Mouse (Mus musculus) adrenal gland (tissue): ENCODE measurements at regions not wholly inside any gene's neighbourhood (a gene's known extent, or its start where the extent isn't known, plus 50 kb on each side); places are given as distances from the start of the nearest gene placed in this dataset.

Source experiments
- intact Hi-C: fragments of 180-260 bp; cut with DNase I; formaldehyde crosslinking; loops from one replicate; pipeline ENCODE4 v1.15.1; 2025

- intact Hi-C loops: no loop called here
Observed at GRCm38 (mm10) chr11:7371835-7372234, 158.1 kb upstream of the Igfbp3 start.

- intact Hi-C loops: no loop called here
Observed at GRCm38 (mm10) chr11:7361388-7361787, 147.7 kb upstream of the Igfbp3 start.

GRCm38 (mm10) chr11:7348601-7349000 lies 134.9 kb upstream of the Igfbp3 start:
- intact Hi-C loops: no loop called here

- intact Hi-C loops: no loop called here
Observed at GRCm38 (mm10) chr11:7337826-7338225, 124.1 kb upstream of the Igfbp3 start.

DNA sequence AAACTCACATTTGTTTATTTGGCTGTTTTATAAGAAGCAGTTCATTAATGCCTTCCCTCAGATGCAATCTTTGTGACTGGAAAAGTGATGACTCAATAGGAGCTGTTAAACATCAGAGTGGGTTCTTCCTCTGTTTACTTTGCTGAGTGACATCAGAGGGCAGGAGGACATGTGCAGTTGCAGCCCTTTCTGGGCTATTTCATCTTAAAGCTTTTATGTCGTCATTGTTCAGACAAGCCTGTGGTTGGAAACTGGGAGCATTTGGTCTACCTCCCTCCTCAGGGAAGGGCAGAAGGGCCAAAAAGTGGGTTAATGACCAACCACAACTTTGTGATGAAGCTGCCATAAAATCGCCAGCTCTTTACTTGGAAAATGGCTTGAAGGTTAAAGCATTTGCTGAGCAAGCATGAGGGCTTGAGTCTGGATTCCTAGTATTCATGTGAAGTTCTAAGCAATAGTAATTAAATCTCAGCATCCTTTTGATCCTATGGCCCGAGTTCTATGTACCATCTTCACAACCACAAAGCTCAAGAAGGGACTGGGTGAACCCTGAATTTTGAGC lies 103.8 kb upstream of the Igfbp3 start:
- intact Hi-C loops: no loop called here

GRCm38 (mm10) chr11:7296252-7296651 lies 82.5 kb upstream of the Igfbp3 start:
- intact Hi-C loops: no loop called here

- intact Hi-C loops: no loop called here
Observed at GRCm38 (mm10) chr11:7289242-7289938, 75.7 kb upstream of the Igfbp3 start.

DNA sequence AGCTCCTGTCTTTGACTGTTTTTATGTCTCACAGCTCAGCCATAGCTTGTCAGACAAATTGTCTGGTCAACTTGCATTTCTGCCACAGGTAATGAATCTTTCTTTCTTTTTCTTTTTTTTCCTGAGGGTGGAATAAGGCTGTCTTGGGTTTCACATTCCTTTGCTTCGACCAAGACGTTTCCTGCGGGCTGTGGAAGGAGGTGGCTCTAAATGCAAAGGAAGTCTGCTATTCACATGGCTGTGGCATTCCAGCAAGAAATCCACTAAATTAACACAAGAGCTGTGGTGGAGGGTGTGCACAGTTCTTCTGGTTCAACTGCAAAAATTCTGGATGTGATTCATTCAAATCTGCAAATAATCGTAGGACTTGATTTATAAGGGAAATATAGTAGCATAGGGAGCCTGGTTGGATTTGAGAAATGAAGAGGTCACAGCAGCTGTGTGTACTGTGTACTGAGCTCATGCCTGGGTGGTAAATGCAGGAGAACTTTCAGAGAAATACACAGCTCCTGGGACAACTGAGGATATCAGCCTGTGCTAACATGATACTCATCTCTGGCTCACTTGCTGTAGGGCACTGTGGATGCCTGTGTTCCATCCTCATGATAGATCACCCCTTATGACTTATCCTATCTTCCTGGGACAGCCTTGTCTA lies 71.2 kb upstream of the Igfbp3 start:
- intact Hi-C loops: loop anchor here (5.0 kb wide), 1 partner anchor 282 kb away; no protein-coding TSS in a partner anchor

DNA sequence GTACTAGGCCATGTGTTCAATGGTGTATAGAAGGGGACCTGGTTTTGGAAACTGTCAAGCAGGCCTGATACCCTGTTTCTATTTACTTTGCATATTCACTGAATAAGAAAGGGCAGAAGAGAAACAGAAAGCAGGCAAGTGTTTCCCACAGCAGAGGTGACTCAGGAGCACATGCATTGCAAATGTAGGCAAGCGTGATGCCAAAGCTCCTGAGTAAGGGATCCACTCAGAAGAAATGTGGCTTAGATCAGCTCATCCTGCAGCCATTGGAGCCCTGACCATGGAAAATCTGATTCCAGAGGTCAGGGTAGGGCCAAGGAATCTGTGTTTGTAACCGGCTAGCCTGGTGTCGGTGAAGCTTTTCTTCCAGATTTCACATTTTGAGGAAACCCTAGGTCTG lies 69.3 kb upstream of the Igfbp3 start:
- intact Hi-C loops: loop anchor here (5.0 kb wide), 1 partner anchor 284 kb away; no protein-coding TSS in a partner anchor

DNA sequence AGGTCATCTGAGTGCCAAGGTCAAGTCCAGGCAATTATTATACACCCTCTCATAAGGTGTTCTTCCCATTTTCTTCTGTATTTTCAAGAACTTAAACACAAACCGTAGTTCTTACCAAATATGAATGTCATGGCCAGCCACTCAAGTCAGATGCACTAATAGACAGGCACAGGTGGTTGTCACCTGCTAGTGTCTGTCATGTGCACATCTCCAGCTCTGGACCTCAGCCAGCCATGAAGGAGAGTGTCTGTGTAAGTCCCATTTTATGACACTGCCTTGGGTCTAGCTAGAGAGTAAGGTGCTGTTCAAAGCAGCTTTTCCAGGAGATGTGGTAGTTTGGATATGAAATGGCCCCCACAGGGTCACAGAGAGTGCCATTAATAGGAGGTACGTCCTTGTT lies 68.5 kb upstream of the Igfbp3 start:
- intact Hi-C loops: loop anchor here (5.0 kb wide), 1 partner anchor 285 kb away; no protein-coding TSS in a partner anchor

DNA sequence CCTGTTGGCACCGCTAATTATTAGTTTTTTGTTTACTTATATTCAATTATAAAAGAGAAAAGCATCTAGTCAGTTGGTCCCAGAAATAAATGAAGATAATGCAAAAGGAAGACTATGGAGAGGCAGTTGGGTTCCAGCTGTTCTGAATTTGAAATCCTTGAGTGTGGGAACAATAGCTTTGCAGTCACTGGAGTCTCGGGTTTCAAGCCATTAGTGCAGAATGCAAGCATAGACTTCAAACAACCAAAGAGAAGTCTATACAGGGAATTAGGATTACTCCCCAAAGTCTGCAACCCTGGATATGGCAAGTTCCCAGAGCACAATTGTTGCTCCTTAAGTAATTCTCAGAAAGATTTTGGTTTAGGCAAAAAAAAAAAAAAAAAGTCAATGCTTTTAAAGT lies 67.9 kb upstream of the Igfbp3 start:
- intact Hi-C loops: loop anchor here (5.0 kb wide), 1 partner anchor 286 kb away; no protein-coding TSS in a partner anchor

DNA sequence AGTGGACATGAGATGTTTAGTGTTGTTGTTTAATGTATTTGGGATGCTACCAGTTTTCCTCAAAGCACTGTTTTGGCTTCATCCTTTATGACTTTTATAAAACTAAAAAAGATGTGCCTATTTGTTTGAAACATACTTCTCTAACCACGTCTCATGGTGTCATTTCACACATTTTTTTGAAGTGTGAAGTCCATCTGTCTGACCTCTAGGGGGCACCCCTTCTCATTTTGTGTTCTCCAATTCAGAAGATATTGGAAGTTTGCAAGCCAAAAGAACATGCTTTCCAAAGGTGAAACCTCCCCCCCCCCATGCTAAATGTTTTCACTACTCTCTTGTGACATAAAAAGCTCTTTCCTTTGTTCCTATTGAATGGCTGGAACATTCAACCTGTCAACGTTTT lies 66.2 kb upstream of the Igfbp3 start:
- intact Hi-C loops: loop anchor here (5.0 kb wide), 1 partner anchor 287 kb away; no protein-coding TSS in a partner anchor

DNA sequence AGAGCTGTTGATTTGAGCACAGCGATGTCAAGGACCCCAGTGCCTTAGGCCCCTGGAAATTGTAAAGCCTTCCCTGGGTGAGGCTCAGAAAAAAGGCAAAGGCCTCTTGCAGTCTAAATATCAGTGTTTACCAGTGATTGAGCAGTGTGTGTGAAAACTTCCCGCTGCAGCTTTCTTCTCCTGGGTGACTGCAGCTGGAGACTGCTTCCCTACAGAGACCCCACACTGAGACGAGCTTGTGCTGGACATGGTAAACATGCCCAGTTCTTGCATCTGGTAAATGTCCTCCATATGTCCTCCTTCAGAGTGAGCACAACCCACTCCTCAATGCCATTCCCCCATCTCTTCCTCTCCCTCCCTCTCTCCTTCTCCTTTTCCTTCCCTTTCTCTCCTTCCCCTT lies 58.8 kb upstream of the Igfbp3 start:
- intact Hi-C loops: no loop called here

- intact Hi-C loops: no loop called here
Observed at GRCm38 (mm10) chr11:7270916-7271315, 57.2 kb upstream of the Igfbp3 start.

GRCm38 (mm10) chr11:7263971-7264370 lies 50.2 kb upstream of the Igfbp3 start:
- intact Hi-C loops: no loop called here
